Mouse (Mus musculus): ENCODE measurements around the gene Msmp. TPM values are rescaled to one million over a fixed set of nuclear protein-coding genes. Genes with fewer than 3 reads are reported as not detected.

Gene Msmp
- polyA plus RNA-seq (2014; fragmentation: Nextera tagmentation; extraction: Ambion mirVana), result 0.36 TPM in 1 of 2 replicates, not detected in the other

- peaks cover 9 to 14% of the 10 kb centered on the region in 2 experiments for H3K4me1 ChIP-seq (ENCODE audit: control insufficient read depth in 2 of 2, insufficient read depth in 2 of 2, low read length in 2 of 2)
These were observed at the start of gene Msmp for GRCm38 (mm10) chr4:43584444-43585416. Msmp (minus strand) TSS chr4:43584494.

GRCm38 (mm10) chr4:43633736-43634135, 49.4 kb upstream of the Msmp start:
- Histone ChIP-seq H3K9me3 (ENCODE audit: control insufficient read depth, low read length) (no peaks in the 10 kb centered on the region), H3K9ac (ENCODE audit: low read length) (no peak overlapping the region), H3K4me3 (ENCODE audit: control insufficient read depth in 1 of 2, insufficient read depth in 1 of 2, low read depth in 1 of 2, low read length in 2 of 2) (no peak overlapping the region), H3K4me2 (ENCODE audit: low read length) (no peak overlapping the region), H3K27ac (replicated peaks in 1 of 2; ENCODE audit: control insufficient read depth in 1 of 2, insufficient read depth in 1 of 2, low read depth in 2 of 2, low read length in 2 of 2) (no peak overlapping the region), H3K36me3 (ENCODE audit: control insufficient read depth, insufficient read depth, low read length) (no peaks in the 10 kb centered on the region), H3K4me1 (ENCODE audit: control insufficient read depth in 2 of 2, insufficient read depth in 2 of 2, low read length in 2 of 2) (peaks cover 25 to 33% of the 10 kb centered on the region in 2 experiments), H3K27me3 (ENCODE audit: control insufficient read depth, insufficient read depth, low read length) (no peaks in the 10 kb centered on the region)
- no peak for ATAC-seq (ENCODE audit: insufficient number of reproducible peaks, insufficient read depth, low FRiP score, low read depth)
- WGBS, result 91% methylated on average over 2 of the region's 2 CpGs

More at GRCm38 (mm10) chr4:43584444-43585416, at the start of gene Msmp:
- no peak within 1 kb of the TSS for H3K27ac ChIP-seq (replicated peaks in 1 of 2; ENCODE audit: control insufficient read depth in 1 of 2, insufficient read depth in 1 of 2, low read depth in 2 of 2, low read length in 2 of 2)
- no peak within 1 kb of the TSS for H3K9ac ChIP-seq (ENCODE audit: low read length)
- H3K4me2 ChIP-seq (ENCODE audit: low read length), result no peak within 1 kb of the TSS
- H3K4me3 ChIP-seq (ENCODE audit: control insufficient read depth in 1 of 2, insufficient read depth in 1 of 2, low read depth in 1 of 2, low read length in 2 of 2), result no peak within 1 kb of the TSS
- no peaks in the 10 kb centered on the region for H3K27me3 ChIP-seq (ENCODE audit: control insufficient read depth, insufficient read depth, low read length)
- no peak for ATAC-seq (ENCODE audit: insufficient number of reproducible peaks, insufficient read depth, low FRiP score, low read depth)
- peaks cover 41% of the 10 kb centered on the region for H3K36me3 ChIP-seq (ENCODE audit: control insufficient read depth, insufficient read depth, low read length)
- no peaks in the 10 kb centered on the region for H3K9me3 ChIP-seq (ENCODE audit: control insufficient read depth, low read length)
- WGBS, result 50% methylated on average over 12 of the region's 12 CpGs

GRCm38 (mm10) chr4:43633296-43633695, 49.0 kb upstream of the Msmp start:
- H3K9me3 ChIP-seq (ENCODE audit: control insufficient read depth, low read length), result no peaks in the 10 kb centered on the region
- no peak overlapping the region for H3K9ac ChIP-seq (ENCODE audit: low read length)
- no peak for ATAC-seq (ENCODE audit: insufficient number of reproducible peaks, insufficient read depth, low FRiP score, low read depth)
- 92% methylated on average over 8 of the region's 8 CpGs for WGBS
- H3K4me2 ChIP-seq (ENCODE audit: low read length), result 0 out of 2 replicates have a peak overlapping the region, but pooled peaks have one; percentile 1
- no peaks in the 10 kb centered on the region for H3K27me3 ChIP-seq (ENCODE audit: control insufficient read depth, insufficient read depth, low read length)
- no peaks in the 10 kb centered on the region for H3K36me3 ChIP-seq (ENCODE audit: control insufficient read depth, insufficient read depth, low read length)
- H3K4me1 ChIP-seq (ENCODE audit: control insufficient read depth in 2 of 2, insufficient read depth in 2 of 2, low read length in 2 of 2), result peaks cover 25 to 33% of the 10 kb centered on the region in 2 experiments
- H3K27ac ChIP-seq (replicated peaks in 1 of 2; ENCODE audit: control insufficient read depth in 1 of 2, insufficient read depth in 1 of 2, low read depth in 2 of 2, low read length in 2 of 2), result no peak overlapping the region
- H3K4me3 ChIP-seq (ENCODE audit: control insufficient read depth in 1 of 2, insufficient read depth in 1 of 2, low read depth in 1 of 2, low read length in 2 of 2), result no peak overlapping the region

- Histone ChIP-seq H3K9ac (ENCODE audit: low read length) (peak overlapping the region; percentile 94), H3K27me3 (ENCODE audit: control insufficient read depth, insufficient read depth, low read length) (no peaks in the 10 kb centered on the region), H3K4me2 (ENCODE audit: low read length) (peak overlapping the region; percentile 88), H3K4me3 (ENCODE audit: control insufficient read depth in 1 of 2, insufficient read depth in 1 of 2, low read depth in 1 of 2, low read length in 2 of 2) (peak overlapping the region; percentile 63 to 68), H3K9me3 (ENCODE audit: control insufficient read depth, low read length) (no peaks in the 10 kb centered on the region), H3K36me3 (ENCODE audit: control insufficient read depth, insufficient read depth, low read length) (no peaks in the 10 kb centered on the region), H3K27ac (replicated peaks in 1 of 2; ENCODE audit: control insufficient read depth in 1 of 2, insufficient read depth in 1 of 2, low read depth in 2 of 2, low read length in 2 of 2) (peak overlapping the region; percentile 53 to 80; a peak in 3 of 4 replicates), H3K4me1 (ENCODE audit: control insufficient read depth in 2 of 2, insufficient read depth in 2 of 2, low read length in 2 of 2) (peaks cover 25 to 33% of the 10 kb centered on the region in 2 experiments)
- ATAC-seq (ENCODE audit: insufficient number of reproducible peaks, insufficient read depth, low FRiP score, low read depth), result no peak
- WGBS, result 44% methylated on average over 42 of the region's 42 CpGs
These were observed 47.9 kb upstream of the Msmp start for GRCm38 (mm10) chr4:43631956-43632920.

GRCm38 (mm10) chr4:43631046-43631955, 47.0 kb upstream of the Msmp start, which contains the start of gene Npr2:
Npr2 (plus strand) TSS chr4:43631935.
- H3K9me3 ChIP-seq (ENCODE audit: control insufficient read depth, low read length), result 0 out of 2 replicates have a peak, but pooled peaks cover 3% of the 10 kb centered on the region
- peak within 1 kb of the TSS; percentile 94 for H3K9ac ChIP-seq (ENCODE audit: low read length)
- peak within 1 kb of the TSS; percentile 88 for H3K4me2 ChIP-seq (ENCODE audit: low read length)
- H3K4me1 ChIP-seq (ENCODE audit: control insufficient read depth in 2 of 2, insufficient read depth in 2 of 2, low read length in 2 of 2), result peaks cover 25 to 33% of the 10 kb centered on the region in 2 experiments
- H3K36me3 ChIP-seq (ENCODE audit: control insufficient read depth, insufficient read depth, low read length), result no peaks in the 10 kb centered on the region
- ATAC-seq (ENCODE audit: insufficient number of reproducible peaks, insufficient read depth, low FRiP score, low read depth), result peak; percentile 32
- H3K27ac ChIP-seq (replicated peaks in 1 of 2; ENCODE audit: control insufficient read depth in 1 of 2, insufficient read depth in 1 of 2, low read depth in 2 of 2, low read length in 2 of 2), result peak within 1 kb of the TSS; percentile 53 to 80; a peak in 3 of 4 replicates
- no peaks in the 10 kb centered on the region for H3K27me3 ChIP-seq (ENCODE audit: control insufficient read depth, insufficient read depth, low read length)
- peak within 1 kb of the TSS; percentile 63 to 68 for H3K4me3 ChIP-seq (ENCODE audit: control insufficient read depth in 1 of 2, insufficient read depth in 1 of 2, low read depth in 1 of 2, low read length in 2 of 2)
- 3% methylated on average over 24 of the region's 70 CpGs for WGBS

- H3K27me3 ChIP-seq (ENCODE audit: control insufficient read depth, insufficient read depth, low read length), result no peaks in the 10 kb centered on the region
These were observed 46.4 kb upstream of the Msmp start for GRCm38 (mm10) chr4:43630671-43631045.

More at GRCm38 (mm10) chr4:43630671-43631045, 46.4 kb upstream of the Msmp start:
- Histone ChIP-seq H3K4me1 (ENCODE audit: control insufficient read depth in 2 of 2, insufficient read depth in 2 of 2, low read length in 2 of 2) (peaks cover 23 to 31% of the 10 kb centered on the region in 2 experiments), H3K27ac (replicated peaks in 1 of 2; ENCODE audit: control insufficient read depth in 1 of 2, insufficient read depth in 1 of 2, low read depth in 2 of 2, low read length in 2 of 2) (peak overlapping the region; percentile 4 to 80; a peak in 3 of 4 replicates), H3K4me3 (ENCODE audit: control insufficient read depth in 1 of 2, insufficient read depth in 1 of 2, low read depth in 1 of 2, low read length in 2 of 2) (peak overlapping the region; percentile 18 to 68; a peak in 2 of 4 replicates), H3K36me3 (ENCODE audit: control insufficient read depth, insufficient read depth, low read length) (no peaks in the 10 kb centered on the region), H3K9me3 (ENCODE audit: control insufficient read depth, low read length) (peaks cover 6% of the 10 kb centered on the region; the same call in 1 of the 2 replicates), H3K9ac (ENCODE audit: low read length) (no peak overlapping the region), H3K4me2 (ENCODE audit: low read length) (peak overlapping the region; percentile 88)
- no peak for ATAC-seq (ENCODE audit: insufficient number of reproducible peaks, insufficient read depth, low FRiP score, low read depth)
- WGBS, result 27% methylated on average over 5 of the region's 5 CpGs

All from heart, embryonic 14.5 days (tissue).